Mouse (Mus musculus) midbrain, embryonic 10.5 days (tissue): ENCODE results near the gene Arhgef38. TPM values are rescaled to one million over a fixed set of nuclear protein-coding genes. Genes with fewer than 3 reads are reported as not detected.

Experiments
- DNase-seq: peaks from one replicate; pipeline ENCODE4 v3.0.0-alpha.2; 2017; ENCODE audit warnings: low spot score
- H3K27ac ChIP-seq: fragments of 300-500 bp; sonication (generic); replicated peaks from 2 replicates; pipeline ENCODE4 v1.5.1; 2016; ENCODE audit warnings: mild to moderate bottlenecking
- H3K27me3 ChIP-seq: fragments of 300-500 bp; sonication (generic); 2 replicates; pipeline ENCODE4 v1.6.1; 2016; ENCODE audit warnings: low read depth, mild to moderate bottlenecking; ENCODE audit not compliant: poor library complexity, severe bottlenecking
- H3K36me3 ChIP-seq: fragments of 300-500 bp; sonication (generic); 2 replicates; pipeline ENCODE4 v1.6.1; 2016; ENCODE audit warnings: mild to moderate bottlenecking, moderate library complexity
- H3K4me1 ChIP-seq: fragments of 300-500 bp; sonication (generic); 2 replicates; pipeline ENCODE4 v1.6.1; 2016
- H3K4me3 ChIP-seq: fragments of 300-500 bp; sonication (generic); 2 replicates; pipeline ENCODE4 v1.5.1; 2016; ENCODE audit warnings: mild to moderate bottlenecking, moderate library complexity
- H3K9me3 ChIP-seq: fragments of 300-500 bp; sonication (generic); replicated peaks from 2 replicates; pipeline ENCODE4 v1.6.1; 2016; ENCODE audit warnings: mild to moderate bottlenecking
- WGBS: fragments of 180-500 bp; shearing (Covaris S2); methylation state at CpG from one replicate; pipeline ENCODE4 v1.1.7; 2016; 5-methylcytosine and 5-hydroxymethylcytosine counted together
- polyA plus RNA-seq: library from polyadenylated mRNA; unstranded; fragments of >200 nt; fragmentation: Nextera tagmentation; extraction: Ambion mirVana; gene quantifications from 2 replicates; pipeline ENCODE4 v1.2.1, GENCODE M21; 2016

The Arhgef38 gene
- polyA plus RNA-seq, 1 experiment from 2014 or later = not detected

GRCm38 (mm10) chr3:133211324-133211723 is 23.4 kb downstream of the Arhgef38 start:
- Histone ChIP-seq H3K27ac (no peak overlapping the region), H3K9me3 (no peaks in the 10 kb centered on the region), H3K27me3 (no peaks in the 10 kb centered on the region), H3K4me3 (no peak overlapping the region), H3K4me1 (no peaks in the 10 kb centered on the region), H3K36me3 (no peaks in the 10 kb centered on the region)
- DNase-seq = no peak
- WGBS = 91% methylated on average over 3 of the region's 3 CpGs

- WGBS = 93% methylated on average over 2 of the region's 2 CpGs
- no peaks in the 10 kb centered on the region for H3K9me3 ChIP-seq
- no peaks in the 10 kb centered on the region for H3K36me3 ChIP-seq
- H3K27me3 ChIP-seq = no peaks in the 10 kb centered on the region
- no peaks in the 10 kb centered on the region for H3K4me1 ChIP-seq
- no peak for DNase-seq
- H3K27ac ChIP-seq = no peak overlapping the region
- H3K4me3 ChIP-seq = no peak overlapping the region
Observed at GRCm38 (mm10) chr3:133203713-133204112, 31.0 kb downstream of the Arhgef38 start.

DNA sequence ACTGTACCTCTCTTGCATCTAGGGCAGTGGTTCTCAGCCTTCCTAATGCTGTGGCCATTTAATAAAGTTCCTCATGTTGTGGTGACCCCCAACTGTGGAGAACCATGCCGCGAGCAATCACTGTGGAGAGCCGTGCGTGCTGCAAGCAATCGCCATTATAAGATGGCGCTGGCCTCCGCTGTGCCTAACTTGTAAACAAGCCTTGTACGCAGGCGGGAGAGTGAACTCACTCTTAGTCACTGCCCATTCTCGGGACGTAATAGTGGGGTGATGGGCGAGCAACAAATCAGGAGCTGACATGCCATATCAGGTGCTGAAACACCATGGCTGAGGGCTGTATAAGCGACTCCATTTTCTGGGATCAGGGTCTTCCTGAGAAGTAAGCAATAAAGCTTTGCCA is 32.6 kb downstream of the Arhgef38 start:
- DNase-seq = no peak
- Histone ChIP-seq H3K27me3 (no peaks in the 10 kb centered on the region), H3K9me3 (no peaks in the 10 kb centered on the region), H3K27ac (no peak overlapping the region), H3K36me3 (no peaks in the 10 kb centered on the region), H3K4me3 (no peak overlapping the region), H3K4me1 (no peaks in the 10 kb centered on the region)
- 93% methylated on average over 13 of the region's 13 CpGs for WGBS

GRCm38 (mm10) chr3:133188930-133189329 is 45.8 kb downstream of the Arhgef38 start:
- Histone ChIP-seq H3K36me3 (no peaks in the 10 kb centered on the region), H3K27ac (no peak overlapping the region), H3K4me3 (no peak overlapping the region), H3K27me3 (no peaks in the 10 kb centered on the region), H3K4me1 (no peaks in the 10 kb centered on the region), H3K9me3 (no peaks in the 10 kb centered on the region)
- no peak for DNase-seq
- WGBS = 84% methylated on average over 3 of the region's 3 CpGs

GRCm38 (mm10) chr3:133187524-133187923 is 47.2 kb downstream of the Arhgef38 start:
- DNase-seq = no peak
- Histone ChIP-seq H3K9me3 (no peaks in the 10 kb centered on the region), H3K36me3 (no peaks in the 10 kb centered on the region), H3K27me3 (no peaks in the 10 kb centered on the region), H3K27ac (no peak overlapping the region), H3K4me3 (no peak overlapping the region), H3K4me1 (no peaks in the 10 kb centered on the region)
- WGBS = 90% methylated on average over 3 of the region's 3 CpGs

DNA sequence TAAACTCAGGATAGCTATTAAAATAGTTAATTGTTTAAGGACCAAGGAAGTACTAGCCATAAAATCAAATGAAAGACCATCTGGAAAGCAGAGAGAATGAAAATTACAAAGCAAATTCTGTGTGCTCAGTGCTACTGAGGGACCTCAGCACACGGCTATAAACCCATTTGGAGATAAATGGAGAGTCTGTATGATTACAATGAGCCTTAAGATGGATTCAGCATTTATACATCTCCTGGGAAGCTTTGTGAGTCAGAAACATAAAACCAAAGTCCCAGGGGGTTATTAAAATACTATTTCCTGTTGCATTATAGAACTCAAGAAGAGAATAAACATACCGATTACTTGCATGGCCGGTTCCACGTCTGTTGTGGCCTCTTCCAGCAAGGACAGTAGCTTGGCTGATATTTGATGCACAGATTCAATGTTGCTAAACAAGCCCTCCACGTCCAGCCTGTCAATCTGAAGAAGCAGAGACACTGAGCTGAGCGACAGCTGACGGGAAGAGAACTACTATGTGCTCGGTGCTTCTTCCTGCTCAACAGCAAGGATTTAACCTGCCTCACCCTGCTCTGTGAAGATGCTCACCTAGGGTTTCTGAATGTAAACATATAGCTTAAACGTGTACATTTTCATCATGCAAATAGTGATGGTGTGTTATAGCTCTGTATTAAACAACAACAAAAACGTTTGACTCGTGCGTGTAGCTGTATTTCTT is 58.6 kb downstream of the Arhgef38 start:
- Histone ChIP-seq H3K9me3 (no peaks in the 10 kb centered on the region), H3K27ac (no peak overlapping the region), H3K27me3 (no peaks in the 10 kb centered on the region), H3K4me1 (no peaks in the 10 kb centered on the region), H3K36me3 (no peaks in the 10 kb centered on the region), H3K4me3 (no peak overlapping the region)
- 82% methylated on average over 12 of the region's 12 CpGs for WGBS
- DNase-seq = no peak

- no peaks in the 10 kb centered on the region for H3K36me3 ChIP-seq
- 92% methylated on average over 4 of the region's 4 CpGs for WGBS
Observed at GRCm38 (mm10) chr3:133172291-133172690, 62.5 kb downstream of the Arhgef38 start.

GRCm38 (mm10) chr3:133169737-133170136 is 65.0 kb downstream of the Arhgef38 start:
- WGBS = 89% methylated on average over 7 of the region's 7 CpGs
- no peak for DNase-seq
- no peaks in the 10 kb centered on the region for H3K9me3 ChIP-seq
- no peaks in the 10 kb centered on the region for H3K4me1 ChIP-seq
- H3K27ac ChIP-seq = no peak overlapping the region
- H3K27me3 ChIP-seq = no peaks in the 10 kb centered on the region
- no peak overlapping the region for H3K4me3 ChIP-seq
- no peaks in the 10 kb centered on the region for H3K36me3 ChIP-seq

More at GRCm38 (mm10) chr3:133172291-133172690, 62.5 kb downstream of the Arhgef38 start:
- Histone ChIP-seq H3K4me1 (no peaks in the 10 kb centered on the region), H3K4me3 (no peak overlapping the region), H3K9me3 (no peaks in the 10 kb centered on the region), H3K27ac (no peak overlapping the region), H3K27me3 (no peaks in the 10 kb centered on the region)
- DNase-seq = no peak

DNA sequence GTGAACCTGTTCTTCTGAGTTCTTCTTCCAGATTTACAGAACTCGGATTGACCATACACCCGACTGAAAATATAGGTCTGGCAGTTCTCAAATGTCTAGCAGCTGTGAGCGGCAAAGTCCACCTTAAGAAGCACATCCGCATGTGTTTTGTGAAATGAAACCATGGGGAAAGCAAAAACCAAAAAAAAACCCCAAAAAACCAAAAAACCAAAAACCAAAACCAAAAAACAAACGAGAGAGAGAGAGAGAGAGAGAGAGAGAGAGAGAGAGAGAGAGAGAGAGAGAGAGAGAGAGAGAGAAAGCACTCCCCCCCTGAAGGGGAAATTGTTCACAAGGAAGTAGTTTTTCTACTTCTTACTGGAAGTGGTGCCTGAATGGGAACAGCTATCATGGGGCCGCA is 67.2 kb downstream of the Arhgef38 start:
- peaks cover 7% of the 10 kb centered on the region; the same call in 1 of the 2 replicates for H3K4me1 ChIP-seq
- no peaks in the 10 kb centered on the region for H3K36me3 ChIP-seq
- WGBS = 92% methylated on average over 6 of the region's 6 CpGs
- H3K27me3 ChIP-seq = no peaks in the 10 kb centered on the region
- no peaks in the 10 kb centered on the region for H3K9me3 ChIP-seq
- no peak overlapping the region for H3K4me3 ChIP-seq
- no peak for DNase-seq
- H3K27ac ChIP-seq = no peak overlapping the region

DNA sequence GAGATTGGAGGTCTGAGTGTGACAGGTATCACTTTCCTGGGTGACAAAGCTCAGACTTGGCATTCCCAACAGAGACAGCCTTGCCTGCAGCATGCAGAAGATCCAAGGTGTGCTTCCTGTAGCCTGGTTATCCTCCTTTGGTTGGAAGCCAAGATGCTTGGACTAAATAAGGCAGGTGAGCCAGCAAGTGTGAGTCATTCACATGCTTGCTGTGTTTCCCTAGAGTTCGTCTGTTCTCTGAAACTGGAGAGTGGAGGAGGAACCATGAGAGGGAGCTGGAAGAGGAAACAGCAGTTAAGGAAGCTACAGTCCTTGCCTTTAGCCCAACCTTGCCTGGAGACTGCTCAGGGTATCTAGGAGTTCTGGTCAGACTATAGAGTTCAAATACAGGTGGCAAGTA is 69.6 kb downstream of the Arhgef38 start:
- WGBS = 45% methylated on average over 1 of the region's 1 CpGs
- Histone ChIP-seq H3K4me1 (peaks cover 7% of the 10 kb centered on the region; the same call in 1 of the 2 replicates), H3K36me3 (no peaks in the 10 kb centered on the region), H3K27me3 (no peaks in the 10 kb centered on the region), H3K9me3 (no peaks in the 10 kb centered on the region), H3K4me3 (no peak overlapping the region), H3K27ac (no peak overlapping the region)
- DNase-seq = no peak

GRCm38 (mm10) chr3:133163913-133164406 is 70.8 kb downstream of the Arhgef38 start:
- Histone ChIP-seq H3K27ac (no peak overlapping the region), H3K9me3 (no peaks in the 10 kb centered on the region), H3K4me1 (peaks cover 7% of the 10 kb centered on the region; the same call in 1 of the 2 replicates), H3K36me3 (no peaks in the 10 kb centered on the region), H3K27me3 (no peaks in the 10 kb centered on the region), H3K4me3 (no peak overlapping the region)
- DNase-seq = no peak
- 87% methylated on average over 6 of the region's 6 CpGs for WGBS

DNA sequence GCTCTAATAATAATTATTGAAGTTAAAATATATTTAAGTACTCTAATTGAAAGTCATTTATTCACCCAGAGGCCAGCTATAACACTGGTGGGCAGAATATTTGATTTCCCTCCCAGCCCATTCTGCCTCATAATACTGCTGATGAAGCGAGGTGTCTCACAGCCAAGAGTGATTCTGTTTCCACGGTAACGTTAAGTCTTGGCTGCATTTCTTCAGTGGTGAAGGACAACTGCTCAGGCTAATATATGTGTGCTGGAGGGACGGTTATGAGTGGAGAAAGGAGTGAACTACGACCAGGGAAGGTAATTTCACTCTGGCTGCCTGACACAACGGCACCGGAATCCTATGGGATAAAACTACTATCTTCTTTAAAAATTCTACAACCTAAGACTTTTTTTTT is 71.6 kb downstream of the Arhgef38 start:
- WGBS = 73% methylated on average over 7 of the region's 7 CpGs
- no peak for DNase-seq
- Histone ChIP-seq H3K27me3 (no peaks in the 10 kb centered on the region), H3K9me3 (no peaks in the 10 kb centered on the region), H3K36me3 (no peaks in the 10 kb centered on the region), H3K4me3 (no peak overlapping the region), H3K27ac (no peak overlapping the region), H3K4me1 (peaks cover 7% of the 10 kb centered on the region; the same call in 1 of the 2 replicates)

DNA sequence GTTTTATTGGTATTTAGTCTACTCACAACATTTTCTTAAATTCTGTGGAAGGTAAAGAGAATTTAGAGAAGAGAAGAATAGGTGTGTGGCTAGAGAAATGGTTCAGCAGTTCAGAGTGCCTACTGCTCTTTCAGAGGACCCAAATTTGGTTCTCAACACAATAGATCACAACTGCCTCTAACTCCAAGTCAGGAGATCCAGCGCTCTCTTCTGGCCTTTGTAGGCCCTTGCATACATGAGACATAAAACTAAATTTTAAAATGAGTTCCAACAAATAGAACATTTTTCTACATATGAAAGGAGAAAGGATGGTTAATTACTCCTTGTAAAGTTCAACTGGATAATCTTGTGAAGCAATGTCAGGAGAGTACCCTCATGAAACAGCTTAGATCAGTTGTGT is 73.3 kb downstream of the Arhgef38 start:
- DNase-seq = no peak
- peaks cover 7% of the 10 kb centered on the region; the same call in 1 of the 2 replicates for H3K4me1 ChIP-seq
- 74% methylated on average over 1 of the region's 1 CpGs for WGBS

More for the DNA sequence above, 73.3 kb downstream of the Arhgef38 start:
- no peak overlapping the region for H3K4me3 ChIP-seq
- no peaks in the 10 kb centered on the region for H3K9me3 ChIP-seq
- H3K36me3 ChIP-seq = no peaks in the 10 kb centered on the region
- H3K27me3 ChIP-seq = no peaks in the 10 kb centered on the region
- no peak overlapping the region for H3K27ac ChIP-seq
